Mouse (Mus musculus) intestine, postnatal 0 days (tissue): ENCODE data around the gene Narfl. TPM values are rescaled to one million over a fixed set of nuclear protein-coding genes. Genes with fewer than 3 reads are reported as not detected.

Experiments
- ATAC-seq: fragments of 200-750 bp; cut with Nextera tagmentation; 2 replicates; pipeline ENCODE4 v1.8.0; 2017; ENCODE audit warnings: mild to moderate bottlenecking, moderate TSS enrichment, moderate library complexity
- H3K27ac ChIP-seq: fragments of 300-500 bp; sonication (generic); 2 replicates; pipeline ENCODE4 v1.5.1; 2014; ENCODE audit warnings: mild to moderate bottlenecking, low read depth, low read length, moderate library complexity
- H3K27me3 ChIP-seq: fragments of 300-500 bp; sonication (generic); replicated peaks from 2 replicates; pipeline ENCODE4 v1.6.1; 2014; ENCODE audit warnings: low read length, mixed read lengths; ENCODE audit not compliant: control insufficient read depth, insufficient read depth
- H3K36me3 ChIP-seq: fragments of 300-500 bp; sonication (generic); 2 replicates; pipeline ENCODE4 v1.6.1; 2014; ENCODE audit warnings: mild to moderate bottlenecking, moderate library complexity; ENCODE audit not compliant: control insufficient read depth, insufficient read depth
- H3K4me1 ChIP-seq: fragments of 300-500 bp; sonication (generic); replicated peaks from 2 replicates; pipeline ENCODE4 v1.6.1; 2014; ENCODE audit warnings: antibody characterized with exemption, low read length, mixed read lengths; ENCODE audit not compliant: control insufficient read depth, insufficient read depth
- H3K4me2 ChIP-seq: fragments of 300-500 bp; sonication (generic); replicated peaks from 2 replicates; pipeline ENCODE4 v1.6.1; 2014; ENCODE audit warnings: low read depth, mild to moderate bottlenecking, moderate library complexity
- H3K4me3 ChIP-seq: fragments of 300-500 bp; sonication (generic); 2 replicates; pipeline ENCODE4 v1.5.1; 2014; ENCODE audit warnings: low read depth, low read length
- H3K9ac ChIP-seq: fragments of 300-500 bp; sonication (generic); 2 replicates; pipeline ENCODE4 v1.6.1; 2014; ENCODE audit warnings: mild to moderate bottlenecking, low read depth, low read length
- H3K9me3 ChIP-seq: fragments of 300-500 bp; sonication (generic); 2 replicates; pipeline ENCODE4 v1.6.1; 2016; ENCODE audit warnings: mixed run types; ENCODE audit not compliant: control insufficient read depth
- CTCF ChIP-seq: sonication (generic); IDR thresholded peaks from 2 replicates; pipeline ENCODE4 v1.5.1; 2016; ENCODE audit warnings: low read depth, mild to moderate bottlenecking, control low read depth, antibody characterized with exemption, moderate library complexity
- WGBS: fragments of 180-500 bp; shearing (Covaris S2); extraction: QIAGEN DNeasy Blood & Tissue Kit; methylation state at CpG from one replicate; pipeline ENCODE4 v1.1.7; 2014; 5-methylcytosine and 5-hydroxymethylcytosine counted together
- polyA plus RNA-seq: library from polyadenylated mRNA; unstranded; fragments of >200 nt; fragmentation: Nextera tagmentation; extraction: Ambion mirVana; gene quantifications from 2 replicates; pipeline ENCODE4 v1.2.1, GENCODE M21; 2015

Gene Narfl
- polyA plus RNA-seq, 1 experiment from 2014 or later, result 21.7 TPM

DNA sequence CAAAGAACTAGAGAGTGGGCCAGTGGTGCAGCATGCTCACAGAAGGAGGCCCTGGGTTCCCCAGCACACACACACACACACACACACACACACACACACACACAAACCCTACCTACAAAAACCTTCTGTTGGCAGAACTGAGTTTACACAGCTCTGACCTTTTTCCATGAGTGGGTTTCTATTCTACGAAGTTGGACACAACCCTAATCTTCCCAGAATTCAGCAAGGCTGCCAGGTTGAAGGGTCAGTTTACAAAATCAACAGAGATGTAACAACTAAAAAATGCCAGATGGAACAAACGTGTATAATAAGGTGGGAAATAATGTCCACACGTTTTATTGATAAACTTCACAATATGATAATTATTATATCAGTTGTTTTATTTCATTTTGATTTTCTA lies 15.9 kb upstream of the Narfl start:
- Histone ChIP-seq H3K36me3 (no peaks in the 10 kb centered on the region), H3K9ac (no peak overlapping the region), H3K9me3 (no peaks in the 10 kb centered on the region), H3K4me3 (no peak overlapping the region), H3K4me1 (no peaks in the 10 kb centered on the region), H3K27ac (no peak overlapping the region), H3K27me3 (no peaks in the 10 kb centered on the region), H3K4me2 (no peak overlapping the region)
- 57% methylated on average over 3 of the region's 3 CpGs for WGBS
- no peak for ATAC-seq
- TF ChIP-seq CTCF, result no peak

DNA sequence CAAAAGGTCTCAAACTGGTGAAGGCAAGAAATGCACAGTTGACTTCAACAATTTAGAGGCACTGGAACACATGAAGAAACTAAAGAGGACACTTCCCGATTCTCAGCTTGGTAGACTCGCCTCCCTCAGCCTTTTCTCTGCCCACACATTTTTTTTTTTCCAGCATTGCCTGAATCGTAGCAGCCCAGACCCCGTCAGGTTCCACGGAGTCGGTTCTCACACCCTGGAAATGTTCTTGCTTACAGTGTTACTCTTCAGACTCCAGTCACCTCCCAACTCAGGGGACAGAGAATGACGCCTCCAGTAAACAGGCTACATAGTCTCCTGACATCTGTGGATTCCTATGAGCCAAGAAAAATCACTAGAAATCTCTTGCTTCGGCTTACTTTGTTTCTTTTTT lies 13.4 kb upstream of the Narfl start:
- Histone ChIP-seq H3K4me3 (no peak overlapping the region), H3K4me1 (no peaks in the 10 kb centered on the region), H3K27me3 (no peaks in the 10 kb centered on the region), H3K27ac (no peak overlapping the region), H3K36me3 (no peaks in the 10 kb centered on the region), H3K9ac (no peak overlapping the region), H3K4me2 (no peak overlapping the region), H3K9me3 (no peaks in the 10 kb centered on the region)
- no peak for ATAC-seq
- WGBS, result 69% methylated on average over 8 of the region's 8 CpGs
- no peak for TF ChIP-seq CTCF

GRCm38 (mm10) chr17:25761561-25761970 lies 12.0 kb upstream of the Narfl start:
- H3K4me1 ChIP-seq, result no peaks in the 10 kb centered on the region
- no peak for TF ChIP-seq CTCF

GRCm38 (mm10) chr17:25762591-25762990 lies 11.0 kb upstream of the Narfl start:
- no peak for TF ChIP-seq CTCF
- H3K4me2 ChIP-seq, result no peak overlapping the region
- no peaks in the 10 kb centered on the region for H3K4me1 ChIP-seq
- H3K27ac ChIP-seq, result no peak overlapping the region
- WGBS, result 29% methylated on average over 3 of the region's 3 CpGs
- no peaks in the 10 kb centered on the region for H3K9me3 ChIP-seq
- no peak overlapping the region for H3K9ac ChIP-seq
- ATAC-seq, result no peak
- H3K27me3 ChIP-seq, result no peaks in the 10 kb centered on the region
- no peaks in the 10 kb centered on the region for H3K36me3 ChIP-seq
- H3K4me3 ChIP-seq, result no peak overlapping the region

More at GRCm38 (mm10) chr17:25761561-25761970, 12.0 kb upstream of the Narfl start:
- no peak for ATAC-seq
- H3K4me3 ChIP-seq, result no peak overlapping the region
- H3K9me3 ChIP-seq, result no peaks in the 10 kb centered on the region
- no peaks in the 10 kb centered on the region for H3K36me3 ChIP-seq
- no peaks in the 10 kb centered on the region for H3K27me3 ChIP-seq
- H3K9ac ChIP-seq, result no peak overlapping the region
- no peak overlapping the region for H3K27ac ChIP-seq
- 43% methylated on average over 4 of the region's 4 CpGs for WGBS
- no peak overlapping the region for H3K4me2 ChIP-seq

GRCm38 (mm10) chr17:25765886-25766285 lies 7.7 kb upstream of the Narfl start:
- H3K4me1 ChIP-seq, result no peaks in the 10 kb centered on the region
- ATAC-seq, result no peak
- WGBS, result 71% methylated on average over 5 of the region's 5 CpGs

DNA sequence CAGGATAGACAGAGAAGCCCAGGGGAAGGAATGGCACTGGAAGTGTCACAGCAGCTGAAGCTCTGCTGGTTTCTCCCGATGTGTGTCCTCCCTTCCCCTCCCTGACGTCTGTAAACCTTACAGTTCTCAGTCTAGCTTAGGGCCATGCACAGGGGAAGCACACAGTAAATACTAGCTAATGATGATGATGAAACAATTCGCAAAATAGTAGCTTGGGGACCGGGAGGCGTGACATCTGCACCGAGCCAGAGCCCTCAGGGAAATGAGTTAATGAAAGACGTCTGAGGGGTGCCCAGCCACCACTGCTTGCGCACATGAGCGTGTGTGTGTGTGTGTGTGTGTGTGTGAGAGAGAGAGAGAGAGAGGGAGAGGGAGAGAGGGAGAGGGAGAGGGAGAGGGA lies 4.2 kb upstream of the Narfl start:
- TF ChIP-seq CTCF, result no peak
- ATAC-seq, result no peak
- no peak overlapping the region for H3K4me2 ChIP-seq
- peaks cover 4% of the 10 kb centered on the region; the same call in 1 of the 2 replicates for H3K4me1 ChIP-seq
- no peaks in the 10 kb centered on the region for H3K9me3 ChIP-seq
- no peaks in the 10 kb centered on the region for H3K36me3 ChIP-seq
- 52% methylated on average over 9 of the region's 9 CpGs for WGBS
- H3K4me3 ChIP-seq, result no peak overlapping the region
- H3K27me3 ChIP-seq, result 0 out of 2 replicates have a peak, but pooled peaks cover 5% of the 10 kb centered on the region
- no peak overlapping the region for H3K27ac ChIP-seq
- no peak overlapping the region for H3K9ac ChIP-seq

More at GRCm38 (mm10) chr17:25765886-25766285, 7.7 kb upstream of the Narfl start:
- no peak overlapping the region for H3K4me3 ChIP-seq
- H3K36me3 ChIP-seq, result no peaks in the 10 kb centered on the region
- H3K27ac ChIP-seq, result no peak overlapping the region
- no peaks in the 10 kb centered on the region for H3K9me3 ChIP-seq
- no peak overlapping the region for H3K4me2 ChIP-seq
- 0 out of 2 replicates have a peak, but pooled peaks cover 5% of the 10 kb centered on the region for H3K27me3 ChIP-seq
- H3K9ac ChIP-seq, result no peak overlapping the region
- TF ChIP-seq CTCF, result no peak
